Mouse (Mus musculus): ENCODE measurements around the gene Bcar3.

The Bcar3 gene

GRCm38 (mm10) chr3:122480986-122481385 is 187.1 kb downstream of the Bcar3 start:
- DNase-seq (ENCODE audit: low spot score in 2 of 2), result no peak

- DNase-seq (ENCODE audit: low spot score in 2 of 2), result no peak
Observed at GRCm38 (mm10) chr3:122481891-122482739, 188.2 kb downstream of the Bcar3 start.

GRCm38 (mm10) chr3:122483066-122483782 is 189.3 kb downstream of the Bcar3 start:
- no peak for DNase-seq (ENCODE audit: low spot score in 2 of 2)

- no peak for DNase-seq (ENCODE audit: low spot score in 2 of 2)
Observed at GRCm38 (mm10) chr3:122483783-122484130, 189.8 kb downstream of the Bcar3 start.

GRCm38 (mm10) chr3:122484301-122484700 is 190.4 kb downstream of the Bcar3 start:
- no peak for DNase-seq (ENCODE audit: low spot score in 2 of 2)

- no peak for DNase-seq (ENCODE audit: low spot score in 2 of 2)
Observed at GRCm38 (mm10) chr3:122485699-122486098, 191.8 kb downstream of the Bcar3 start.

- no peak for DNase-seq (ENCODE audit: low spot score in 2 of 2)
Observed at GRCm38 (mm10) chr3:122486193-122486592, 192.3 kb downstream of the Bcar3 start.

GRCm38 (mm10) chr3:122488051-122488754 is 194.3 kb downstream of the Bcar3 start:
- no peak for DNase-seq (ENCODE audit: low spot score in 2 of 2)

GRCm38 (mm10) chr3:122490574-122490973 is 196.6 kb downstream of the Bcar3 start:
- no peak for DNase-seq (ENCODE audit: low spot score in 2 of 2)

- no peak for DNase-seq (ENCODE audit: low spot score in 2 of 2)
Observed at GRCm38 (mm10) chr3:122492006-122492405, 198.1 kb downstream of the Bcar3 start.

- DNase-seq (ENCODE audit: low spot score in 2 of 2), result no peak
Observed at GRCm38 (mm10) chr3:122492872-122493615, 199.1 kb downstream of the Bcar3 start.

GRCm38 (mm10) chr3:122494764-122495163 is 200.8 kb downstream of the Bcar3 start:
- no peak for DNase-seq (ENCODE audit: low spot score in 2 of 2)

GRCm38 (mm10) chr3:122497871-122498270 is 203.9 kb downstream of the Bcar3 start:
- no peak for DNase-seq (ENCODE audit: low spot score in 2 of 2)

GRCm38 (mm10) chr3:122498528-122498927 is 204.6 kb downstream of the Bcar3 start:
- no peak for DNase-seq (ENCODE audit: low spot score in 2 of 2)

GRCm38 (mm10) chr3:122499647-122500046 is 205.7 kb downstream of the Bcar3 start:
- no peak for DNase-seq (ENCODE audit: low spot score in 2 of 2)

GRCm38 (mm10) chr3:122500929-122501328 is 207.0 kb downstream of the Bcar3 start:
- no peak for DNase-seq (ENCODE audit: low spot score in 2 of 2)

GRCm38 (mm10) chr3:122506343-122506916 is 212.5 kb downstream of the Bcar3 start:
- no peak for DNase-seq (ENCODE audit: low spot score in 2 of 2)

GRCm38 (mm10) chr3:122507826-122508225 is 213.9 kb downstream of the Bcar3 start:
- no peak for DNase-seq (ENCODE audit: low spot score in 2 of 2)

GRCm38 (mm10) chr3:122509084-122509483 is 215.1 kb downstream of the Bcar3 start:
- DNase-seq (ENCODE audit: low spot score in 2 of 2), result no peak

GRCm38 (mm10) chr3:122509534-122510239 is 215.8 kb downstream of the Bcar3 start:
- no peak for DNase-seq (ENCODE audit: low spot score in 2 of 2)
